ENCODE assay signal across 18 mouse cellular contexts in the genomic region with DNA sequence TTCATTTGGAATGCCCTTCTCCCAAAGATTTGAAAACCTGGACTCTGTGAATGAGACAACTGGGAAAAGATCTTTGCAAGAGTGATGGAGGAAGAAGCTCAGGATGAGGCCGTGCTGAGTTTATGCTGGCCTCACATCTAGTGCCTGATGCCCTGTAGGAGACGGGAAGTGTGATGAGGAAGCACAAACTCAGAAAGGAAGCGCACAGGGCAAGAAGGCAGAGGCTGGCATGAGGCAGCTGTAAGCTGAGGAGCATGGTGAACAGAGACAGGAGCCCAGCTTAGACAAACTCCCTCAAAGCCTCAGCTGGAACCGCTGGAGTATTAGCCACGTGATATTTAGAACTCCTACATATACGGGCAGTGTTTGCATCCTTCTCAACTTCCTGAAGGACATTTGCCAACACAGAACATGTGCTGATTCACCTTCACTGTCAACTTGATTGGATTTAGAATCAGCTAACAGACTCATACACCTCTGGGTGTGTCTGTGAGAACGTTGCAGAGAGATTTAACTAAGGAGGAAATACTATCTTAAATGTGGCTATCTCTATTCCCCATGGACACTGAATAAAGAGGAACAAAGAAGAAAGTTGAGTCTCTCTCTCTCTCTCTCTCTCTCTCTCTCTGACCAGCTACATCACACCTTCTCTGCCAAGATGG. TPM values are rescaled to one million over a fixed set of nuclear protein-coding genes. Genes with fewer than 3 reads are reported as not detected.
DNase-seq lines count a peak whose midpoint lies in the region; ATAC-seq and TF ChIP-seq lines count a peak whose summit lies in the region.
"Had no signal": no experiment of that assay in that cellular context is flagged by ENCODE, and none has a peak within 500 bp of the region (broad histone marks: within the 10 kb centered on the region; RNA-seq: fewer than 3 reads in every experiment).

No protein-coding gene starts in this region.

- TF ChIP-seq CTCF in spleen, adult 2 months (IDR thresholded peaks at IDR 0.05; ENCODE audit: extremely low read depth, insufficient read depth, insufficient read length, insufficient replicate concordance): no peak

- no peaks in the 10 kb centered on the region for H3K27me3 ChIP-seq in spleen, adult 2 months (ENCODE audit: control insufficient read depth, insufficient read depth, low read length)
- H3K27me3 ChIP-seq in liver, embryonic 12.5 days (replicated peaks): no peaks in the 10 kb centered on the region
- H3K27me3 ChIP-seq in megakaryocyte, embryonic 14.5 days (replicated peaks): peaks cover 13% of the 10 kb centered on the region
- H3K27me3 ChIP-seq: heart, embryonic 15.5 days had no signal

- peak overlapping the region; percentile 65 for H3K27ac ChIP-seq in spleen, adult 2 months (ENCODE audit: insufficient read depth, low read length)
- H3K27ac ChIP-seq in liver, embryonic 12.5 days: no peak overlapping the region
- H3K27ac ChIP-seq: gastrocnemius, adult 2 months; heart, embryonic 15.5 days; hindbrain, embryonic 10.5 days had no signal

- peak overlapping the region; percentile 1; the same call in 1 of the 2 replicates for H3K9ac ChIP-seq in liver, embryonic 12.5 days
- H3K9ac ChIP-seq: forebrain, postnatal 0 days; heart, embryonic 15.5 days had no signal

- H3K4me2 ChIP-seq in liver, embryonic 12.5 days: no peak overlapping the region
- H3K4me2 ChIP-seq: heart, embryonic 15.5 days had no signal

- no peaks in the 10 kb centered on the region for H3K36me3 ChIP-seq in spleen, adult 2 months (ENCODE audit: control insufficient read depth, insufficient read depth, low read length)
- H3K36me3 ChIP-seq in liver, embryonic 12.5 days: no peaks in the 10 kb centered on the region
- H3K36me3 ChIP-seq in megakaryocyte, embryonic 14.5 days (replicated peaks; ENCODE audit: low read length): no peaks in the 10 kb centered on the region
- H3K36me3 ChIP-seq: heart, embryonic 15.5 days; hindbrain, embryonic 10.5 days had no signal

- no peak for DNase-seq in spleen, adult 2 months (ENCODE audit: low read depth in 1 of 2, low spot score in 2 of 2)
- DNase-seq in spleen, postnatal 14 days (ENCODE audit: low spot score in 2 of 2): no peak
- no peak for DNase-seq in cerebellum, postnatal 4 days (ENCODE audit: low spot score in 2 of 2)
- DNase-seq in frontal cortex, postnatal 36 days (ENCODE audit: low spot score in 2 of 2): no peak
- DNase-seq in left cerebral cortex, adult 8-10 months (ENCODE audit: low spot score in 2 of 2): no peak
- DNase-seq: cerebellum, postnatal 25 days; forebrain, postnatal 0 days; gastrocnemius, adult 2 months; heart, adult 11 months; kidney, adult 18-20 months; kidney, postnatal 14 days; midbrain, embryonic 14.5 days; right cerebral cortex, postnatal 14 days; thymus, postnatal 14 days had no signal

- 4% methylated on average over 7 of the region's 7 CpGs for WGBS in spleen, adult 2 months
- WGBS in liver, embryonic 12.5 days (ENCODE audit: insufficient replicate concordance): 22% methylated on average over 7 of the region's 7 CpGs

- H3K9me3 ChIP-seq in liver, embryonic 12.5 days (replicated peaks): no peaks in the 10 kb centered on the region
- no peaks in the 10 kb centered on the region for H3K9me3 ChIP-seq in megakaryocyte, embryonic 14.5 days
- H3K9me3 ChIP-seq: heart, embryonic 15.5 days; hindbrain, embryonic 10.5 days had no signal

- peak; percentile 40 for ATAC-seq in liver, embryonic 12.5 days
- ATAC-seq: forebrain, postnatal 0 days had no signal

- no peak for TF ChIP-seq POLR2A in spleen, adult 2 months (IDR thresholded peaks at IDR 0.05; ENCODE audit: low read depth, low read length)

- no peak overlapping the region for H3K4me3 ChIP-seq in spleen, adult 2 months (ENCODE audit: extremely low read depth, insufficient read depth, insufficient read length)
- no peak overlapping the region for H3K4me3 ChIP-seq in liver, embryonic 12.5 days
- peak overlapping the region; percentile 60 for H3K4me3 ChIP-seq in megakaryocyte, embryonic 14.5 days (replicated peaks)
- H3K4me3 ChIP-seq: gastrocnemius, adult 2 months; heart, embryonic 15.5 days; hindbrain, embryonic 10.5 days had no signal

- H3K4me1 ChIP-seq in spleen, adult 2 months (ENCODE audit: control insufficient read depth, insufficient read depth, insufficient read length): peaks cover 21% of the 10 kb centered on the region
- H3K4me1 ChIP-seq in liver, embryonic 12.5 days: peaks cover 54% of the 10 kb centered on the region
- H3K4me1 ChIP-seq in megakaryocyte, embryonic 14.5 days: peaks cover 36% of the 10 kb centered on the region
- H3K4me1 ChIP-seq: heart, embryonic 15.5 days; hindbrain, embryonic 10.5 days had no signal

RNA-seq across cellular contexts. Expression of gene Lpcat1, which starts 7.7 kb away (rescaled TPM):
- 64.9 and 81.3 TPM in 2 replicates for polyA plus RNA-seq in spleen, adult 2 months (2012; rRNA removed)
- 108 and 113 TPM in 2 replicates for polyA plus RNA-seq in liver, embryonic 12.5 days (2016; fragmentation: Nextera tagmentation; extraction: Ambion mirVana)
- polyA plus RNA-seq in megakaryocyte, embryonic 14.5 days (2012; ENCODE audit: insufficient read depth, low replicate concordance): 1.8 and 3.8 TPM in 2 replicates
- 10 to 100 TPM; 41.8 to 46.2 (median 44.9) TPM for total RNA-seq in left cerebral cortex, adult 8-10 months (2022)

Comparison
In these comparisons a context has a peak if more than half of its experiments do, and no peak if none do; other contexts are left out.
1. RNA of gene Lpcat1, which starts 7.7 kb away (polyA plus RNA-seq): 108 to 113 TPM in liver, embryonic 12.5 days and 64.9 to 81.3 TPM in spleen, adult 2 months; 1.8 to 3.8 TPM in megakaryocyte, embryonic 14.5 days; every median in the first group is over 10 times any median in the second.